Mouse (Mus musculus) embryonic facial prominence, embryonic 15.5 days (tissue): ENCODE data around the gene Rps15a. TPM values are rescaled to one million over a fixed set of nuclear protein-coding genes. Genes with fewer than 3 reads are reported as not detected.

Source experiments
- ATAC-seq: fragments of 200-750 bp; cut with Nextera tagmentation; 2 replicates; pipeline ENCODE4 v1.8.0; 2017; ENCODE audit warnings: low read depth, moderate TSS enrichment; ENCODE audit not compliant: insufficient number of reproducible peaks, low FRiP score, low TSS enrichment
- H3K27ac ChIP-seq: fragments of 300-500 bp; sonication (generic); replicated peaks from 2 replicates; pipeline ENCODE4 v1.5.1; 2015; ENCODE audit warnings: mild to moderate bottlenecking, inconsistent platforms
- H3K27me3 ChIP-seq: fragments of 300-500 bp; sonication (generic); 2 replicates; pipeline ENCODE4 v1.6.1; 2015; ENCODE audit warnings: inconsistent platforms
- H3K36me3 ChIP-seq: fragments of 300-500 bp; sonication (generic); 2 replicates; pipeline ENCODE4 v1.6.1; 2015; ENCODE audit warnings: mild to moderate bottlenecking, inconsistent platforms
- H3K4me1 ChIP-seq: fragments of 300-500 bp; sonication (generic); 2 replicates; pipeline ENCODE4 v1.6.1; 2015; ENCODE audit warnings: inconsistent platforms
- H3K4me2 ChIP-seq: fragments of 300-500 bp; sonication (generic); replicated peaks from 2 replicates; pipeline ENCODE4 v1.6.1; 2015; ENCODE audit warnings: mild to moderate bottlenecking, inconsistent platforms
- H3K4me3 ChIP-seq: fragments of 300-500 bp; sonication (generic); replicated peaks from 2 replicates; pipeline ENCODE4 v1.5.1; 2015; ENCODE audit warnings: mild to moderate bottlenecking, inconsistent platforms
- H3K9ac ChIP-seq: fragments of 300-500 bp; sonication (generic); 2 replicates; pipeline ENCODE4 v1.6.1; 2015; ENCODE audit warnings: inconsistent platforms
- H3K9me3 ChIP-seq: fragments of 300-500 bp; sonication (generic); replicated peaks from 2 replicates; pipeline ENCODE4 v1.6.1; 2016; ENCODE audit warnings: inconsistent platforms
- WGBS: fragments of 180-500 bp; shearing (Covaris S2); methylation state at CpG from one replicate; pipeline ENCODE4 v1.1.7; 2015; 5-methylcytosine and 5-hydroxymethylcytosine counted together
- polyA plus RNA-seq: library from polyadenylated mRNA; unstranded; fragments of >200 nt; fragmentation: Nextera tagmentation; extraction: Ambion mirVana; gene quantifications from 2 replicates; pipeline ENCODE4 v1.2.1, GENCODE M21; 2015

Gene Rps15a
- polyA plus RNA-seq, 1 experiment from 2014 or later = 775 TPM

GRCm38 (mm10) chr7:118067261-118067660 lies 48.7 kb downstream of the Rps15a start:
- H3K9me3 ChIP-seq = no peaks in the 10 kb centered on the region
- ATAC-seq = no peak
- H3K9ac ChIP-seq = no peak overlapping the region
- WGBS = 89% methylated on average over 5 of the region's 5 CpGs
- no peaks in the 10 kb centered on the region for H3K36me3 ChIP-seq
- no peak overlapping the region for H3K27ac ChIP-seq
- H3K4me3 ChIP-seq = no peak overlapping the region
- H3K4me1 ChIP-seq = no peaks in the 10 kb centered on the region
- no peak overlapping the region for H3K4me2 ChIP-seq
- no peaks in the 10 kb centered on the region for H3K27me3 ChIP-seq

GRCm38 (mm10) chr7:118056300-118056699 lies 59.7 kb downstream of the Rps15a start:
- H3K36me3 ChIP-seq = no peaks in the 10 kb centered on the region
- WGBS = 80% methylated on average over 6 of the region's 6 CpGs
- H3K4me2 ChIP-seq = no peak overlapping the region
- no peak for ATAC-seq
- no peaks in the 10 kb centered on the region for H3K27me3 ChIP-seq
- H3K27ac ChIP-seq = no peak overlapping the region
- 0 out of 2 replicates have a peak, but pooled peaks cover 5% of the 10 kb centered on the region for H3K9me3 ChIP-seq
- no peak overlapping the region for H3K4me3 ChIP-seq
- no peaks in the 10 kb centered on the region for H3K4me1 ChIP-seq
- H3K9ac ChIP-seq = no peak overlapping the region

Other genes starting within 250 kb of the Rps15a start
- gene Arl6ip1, start 13.5 kb upstream of the Rps15a start, polyA plus RNA-seq = 408 and 409 TPM in 2 replicates
- gene Smg1, start 127.5 kb upstream of the Rps15a start, polyA plus RNA-seq = 15.6 and 19.3 TPM in 2 replicates